ENCODE assay signal across 8 mouse cellular contexts in the genomic region with DNA sequence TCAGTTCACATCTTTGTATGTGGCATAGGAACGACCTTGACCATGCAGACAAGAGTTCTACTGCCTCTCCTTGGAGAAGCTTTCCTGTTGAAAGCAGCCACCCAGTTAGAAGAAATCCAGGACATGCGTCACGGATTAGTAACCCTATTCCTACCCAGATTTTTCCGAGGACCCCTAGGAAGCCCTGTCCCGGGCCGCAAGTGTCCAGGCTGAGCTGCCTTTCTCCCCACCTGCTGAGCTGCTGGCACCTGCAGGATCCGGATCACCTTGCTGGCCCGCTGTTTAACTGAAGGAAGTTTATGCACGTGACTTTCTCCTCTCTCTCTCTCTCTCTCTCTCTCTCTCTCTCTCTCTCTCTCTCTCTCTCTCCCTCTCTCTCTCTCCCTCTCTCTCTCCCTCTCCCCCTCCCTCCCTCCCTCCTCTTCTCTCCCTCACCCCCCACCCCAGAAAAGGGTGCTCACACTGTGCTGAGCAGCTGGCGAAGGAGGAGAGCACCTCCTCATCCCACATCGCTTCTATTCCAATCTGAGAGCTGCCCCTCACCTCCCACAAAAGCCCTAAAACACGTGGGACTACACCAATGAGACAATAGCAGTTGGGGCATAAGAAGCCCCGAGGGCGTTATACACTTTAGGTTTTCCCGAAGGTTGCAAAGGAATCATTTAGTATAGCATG. TPM values are rescaled to one million over a fixed set of nuclear protein-coding genes. Genes with fewer than 3 reads are reported as not detected.
DNase-seq lines count a peak whose midpoint lies in the region; ATAC-seq lines count a peak whose summit lies in the region.

No protein-coding gene starts in this region.

- peak; percentile 8 to 9 for DNase-seq in lung, adult 18-20 months
- DNase-seq in lung, postnatal 10 days: no peak
- peak; percentile 24 for DNase-seq in embryonic facial prominence, embryonic 14.5 days (ENCODE audit: low spot score)
- DNase-seq in hindbrain, embryonic 10.5 days (ENCODE audit: low spot score): peak; percentile 33
- DNase-seq in left cerebral cortex, postnatal 14 days (ENCODE audit: low spot score in 2 of 2): peak; percentile 25 to 28
- DNase-seq in neural tube, embryonic 10.5 days (ENCODE audit: extremely low spot score, low spot score): peak; percentile 40
- DNase-seq in T-cell, adult 2 months (ENCODE audit: low spot score): no peak
- no peak for DNase-seq in c-Kit-positive CD71-positive TER-119-positive erythroid progenitor cells, embryonic 14.5 days (ENCODE audit: low spot score)

- ATAC-seq in embryonic facial prominence, embryonic 14.5 days (ENCODE audit: low read depth): peak; percentile 13; the same call in 1 of the 2 replicates

- no peak overlapping the region for H3K9ac ChIP-seq in embryonic facial prominence, embryonic 14.5 days (ENCODE audit: low read depth, low read length)

- H3K9me3 ChIP-seq in embryonic facial prominence, embryonic 14.5 days (ENCODE audit: control insufficient read depth, low read length): no peaks in the 10 kb centered on the region
- H3K9me3 ChIP-seq in hindbrain, embryonic 10.5 days: no peaks in the 10 kb centered on the region

- 2% methylated on average over 15 of the region's 15 CpGs for WGBS in embryonic facial prominence, embryonic 14.5 days
- 2% methylated on average over 15 of the region's 15 CpGs for WGBS in hindbrain, embryonic 10.5 days

- intact Hi-C loops in left cerebral cortex, postnatal 14 days (cut with DNase I): no loop called here

- H3K27ac ChIP-seq in embryonic facial prominence, embryonic 14.5 days (replicated peaks; ENCODE audit: low read depth, low read length): no peak overlapping the region
- H3K27ac ChIP-seq in hindbrain, embryonic 10.5 days: peak overlapping the region; percentile 99

- peaks cover 7% of the 10 kb centered on the region; the same call in 1 of the 2 replicates for H3K27me3 ChIP-seq in embryonic facial prominence, embryonic 14.5 days (replicated peaks; ENCODE audit: control insufficient read depth, insufficient read depth, low read length)
- H3K27me3 ChIP-seq in hindbrain, embryonic 10.5 days (ENCODE audit: insufficient read depth, poor library complexity, severe bottlenecking): peaks cover 14% of the 10 kb centered on the region

- H3K4me2 ChIP-seq in embryonic facial prominence, embryonic 14.5 days (ENCODE audit: low read depth, low read length): peak overlapping the region; percentile 100

- H3K4me3 ChIP-seq in embryonic facial prominence, embryonic 14.5 days (ENCODE audit: low read depth, low read length): peak overlapping the region; percentile 78
- H3K4me3 ChIP-seq in hindbrain, embryonic 10.5 days: peak overlapping the region; percentile 91

- no peaks in the 10 kb centered on the region for H3K36me3 ChIP-seq in embryonic facial prominence, embryonic 14.5 days (ENCODE audit: control insufficient read depth, insufficient read depth, low read length)
- H3K36me3 ChIP-seq in hindbrain, embryonic 10.5 days: no peaks in the 10 kb centered on the region

- 0 out of 2 replicates have a peak, but pooled peaks cover 4% of the 10 kb centered on the region for H3K4me1 ChIP-seq in embryonic facial prominence, embryonic 14.5 days (ENCODE audit: control insufficient read depth, insufficient read depth, low read length)
- peaks cover 51% of the 10 kb centered on the region for H3K4me1 ChIP-seq in hindbrain, embryonic 10.5 days (replicated peaks)

RNA-seq across cellular contexts. Expression of a gene that starts 0.7 kb away (rescaled TPM):
- 18.3 and 21.8 TPM in 2 replicates for polyA plus RNA-seq in embryonic facial prominence, embryonic 14.5 days (2014; fragmentation: Nextera tagmentation; extraction: Ambion mirVana)
- polyA plus RNA-seq in hindbrain, embryonic 10.5 days (2016; fragmentation: Nextera tagmentation; extraction: Ambion mirVana): 24.8 and 28.0 TPM in 2 replicates
- total RNA-seq in left cerebral cortex, postnatal 14 days (2021): 10 to 100 TPM; 65.9 to 78.5 TPM

RNA-seq across cellular contexts. Expression of a gene that starts 31.5 kb away (rescaled TPM):
- polyA plus RNA-seq in embryonic facial prominence, embryonic 14.5 days (2014; fragmentation: Nextera tagmentation; extraction: Ambion mirVana): 11.0 and 11.2 TPM in 2 replicates
- 24.0 and 27.1 TPM in 2 replicates for polyA plus RNA-seq in hindbrain, embryonic 10.5 days (2016; fragmentation: Nextera tagmentation; extraction: Ambion mirVana)
- total RNA-seq in left cerebral cortex, postnatal 14 days (2021): 10 to 100 TPM; 36.1 to 38.9 TPM

RNA-seq across cellular contexts. Expression of a gene that starts 49.0 kb away (rescaled TPM):
- 45.1 and 54.7 TPM in 2 replicates for polyA plus RNA-seq in embryonic facial prominence, embryonic 14.5 days (2014; fragmentation: Nextera tagmentation; extraction: Ambion mirVana)
- polyA plus RNA-seq in hindbrain, embryonic 10.5 days (2016; fragmentation: Nextera tagmentation; extraction: Ambion mirVana): 47.4 and 49.0 TPM in 2 replicates
- total RNA-seq in left cerebral cortex, postnatal 14 days (2021): 100 to 1,000 TPM; 109 to 118 TPM

Comparison
In these comparisons a context has a peak if more than half of its experiments do, and no peak if none do; other contexts are left out.
1. DNase-seq: peak in lung, adult 18-20 months (2 of 2), embryonic facial prominence, embryonic 14.5 days (single experiment), hindbrain, embryonic 10.5 days (single experiment), left cerebral cortex, postnatal 14 days (2 of 2) and neural tube, embryonic 10.5 days (single experiment); none in lung, postnatal 10 days (single experiment), T-cell, adult 2 months (single experiment) and c-Kit-positive CD71-positive TER-119-positive erythroid progenitor cells, embryonic 14.5 days (single experiment).